Mouse (Mus musculus) midbrain, embryonic 16.5 days (tissue): Measurements from ENCODE around the gene Klrb1. TPM values are rescaled to one million over a fixed set of nuclear protein-coding genes. Genes with fewer than 3 reads are reported as not detected.
A peak's percentile ranks its signal among the peaks of the same experiment; 100 is the strongest.
"Not testable (repeated sequence)": the region's sequence is repeated elsewhere in the genome, so short reads cannot be mapped to it uniquely, and the experiment has no call there.

Source experiments
- ATAC-seq: fragments of 200-750 bp; cut with Nextera tagmentation; 2 replicates; pipeline ENCODE4 v1.8.0; 2017; ENCODE audit warnings: moderate TSS enrichment
- H3K27ac ChIP-seq: fragments of 300-500 bp; sonication (generic); 2 replicates; pipeline ENCODE4 v1.5.1; 2014; ENCODE audit warnings: mild to moderate bottlenecking, low read length, mixed read lengths
- H3K27me3 ChIP-seq: fragments of 300-500 bp; sonication (generic); 2 replicates; pipeline ENCODE4 v1.6.1; 2014; ENCODE audit warnings: low read depth, low read length, mixed read lengths; ENCODE audit not compliant: control insufficient read depth, insufficient read depth
- H3K36me3 ChIP-seq: fragments of 300-500 bp; sonication (generic); 2 replicates; pipeline ENCODE4 v1.6.1; 2014; ENCODE audit warnings: mild to moderate bottlenecking, low read length, moderate library complexity, mixed read lengths; ENCODE audit not compliant: control insufficient read depth, insufficient read depth
- H3K4me1 ChIP-seq: fragments of 300-500 bp; sonication (generic); 2 replicates; pipeline ENCODE4 v1.6.1; 2014; ENCODE audit warnings: mild to moderate bottlenecking, low read length, mixed read lengths; ENCODE audit not compliant: control insufficient read depth, insufficient read depth
- H3K4me2 ChIP-seq: fragments of 300-500 bp; sonication (generic); 2 replicates; pipeline ENCODE4 v1.6.1; 2014; ENCODE audit warnings: mild to moderate bottlenecking, low read length, mixed read lengths
- H3K4me3 ChIP-seq: fragments of 300-500 bp; sonication (generic); 2 replicates; pipeline ENCODE4 v1.5.1; 2014; ENCODE audit warnings: low read depth, mild to moderate bottlenecking, low read length, moderate library complexity, mixed read lengths
- H3K9ac ChIP-seq: fragments of 300-500 bp; sonication (generic); 2 replicates; pipeline ENCODE4 v1.6.1; 2014; ENCODE audit warnings: low read depth, low read length, mixed read lengths
- H3K9me3 ChIP-seq: fragments of 300-500 bp; sonication (generic); replicated peaks from 2 replicates; pipeline ENCODE4 v1.6.1; 2014; ENCODE audit warnings: mild to moderate bottlenecking, low read length, mixed read lengths; ENCODE audit not compliant: control insufficient read depth, poor library complexity, severe bottlenecking
- WGBS: fragments of 180-500 bp; shearing (Covaris S2); extraction: QIAGEN DNeasy Blood & Tissue Kit; methylation state at CpG from one replicate; pipeline ENCODE4 v1.1.7; 2014; 5-methylcytosine and 5-hydroxymethylcytosine counted together
- polyA plus RNA-seq: library from polyadenylated mRNA; unstranded; fragments of >200 nt; fragmentation: Nextera tagmentation; extraction: Ambion mirVana; gene quantifications from 2 replicates; pipeline ENCODE4 v1.2.1, GENCODE M21; 2015

Gene Klrb1
- polyA plus RNA-seq, 1 experiment from 2014 or later, result 0.90 TPM

- WGBS, result 47% methylated on average over 5 of the region's 5 CpGs
- H3K9me3 ChIP-seq, result no peaks in the 10 kb centered on the region
- peaks cover 5% of the 10 kb centered on the region; the same call in 1 of the 2 replicates for H3K4me1 ChIP-seq
- H3K36me3 ChIP-seq, result no peaks in the 10 kb centered on the region
- no peaks in the 10 kb centered on the region for H3K27me3 ChIP-seq
- H3K4me3 ChIP-seq, result peak overlapping the region; percentile 62
- peak overlapping the region; percentile 92 for H3K27ac ChIP-seq
- H3K9ac ChIP-seq, result peak overlapping the region; percentile 63
- no peak for ATAC-seq
- H3K4me2 ChIP-seq, result peak overlapping the region; percentile 55
Measured at GRCm38 (mm10) chr6:128761144-128761540, 38.3 kb upstream of the Klrb1 start.

- H3K9ac ChIP-seq, result peak overlapping the region; percentile 74
- under 1% methylated on average over 44 of the region's 44 CpGs for WGBS
- H3K27ac ChIP-seq, result peak overlapping the region; percentile 92
- peak overlapping the region; percentile 55 for H3K4me2 ChIP-seq
- H3K36me3 ChIP-seq, H3K9me3 ChIP-seq, H3K4me1 ChIP-seq, H3K27me3 ChIP-seq: not testable (repeated sequence)
- peak; percentile 80 for ATAC-seq
- H3K4me3 ChIP-seq, result peak overlapping the region; percentile 62
Measured at GRCm38 (mm10) chr6:128760416-128761143, 37.7 kb upstream of the Klrb1 start.

GRCm38 (mm10) chr6:128760016-128760415, 37.2 kb upstream of the Klrb1 start:
- not testable (repeated sequence) for H3K4me1 ChIP-seq, H3K27me3 ChIP-seq, H3K9me3 ChIP-seq, H3K36me3 ChIP-seq
- peak; percentile 61 for ATAC-seq
- WGBS, result under 1% methylated on average over 22 of the region's 22 CpGs
- peak overlapping the region; percentile 62 for H3K4me3 ChIP-seq
- H3K4me2 ChIP-seq, result peak overlapping the region; percentile 19; the same call in 1 of the 2 replicates
- peak overlapping the region; percentile 74 for H3K9ac ChIP-seq
- peak overlapping the region; percentile 92 for H3K27ac ChIP-seq

- Histone ChIP-seq H3K4me3 (peak overlapping the region; percentile 62), H3K27ac (peak overlapping the region; percentile 56; the same call in 1 of the 2 replicates), H3K9ac (no peak overlapping the region), H3K9me3 (no peaks in the 10 kb centered on the region), H3K36me3 (no peaks in the 10 kb centered on the region), H3K4me1 (peaks cover 5% of the 10 kb centered on the region; the same call in 1 of the 2 replicates), H3K4me2 (peak overlapping the region; percentile 33; the same call in 1 of the 2 replicates), H3K27me3 (no peaks in the 10 kb centered on the region)
- 76% methylated on average over 5 of the region's 5 CpGs for WGBS
- ATAC-seq, result no peak
Measured at GRCm38 (mm10) chr6:128759221-128759950, 36.5 kb upstream of the Klrb1 start.

GRCm38 (mm10) chr6:128755402-128755763, 32.5 kb upstream of the Klrb1 start:
- H3K27ac ChIP-seq, H3K4me2 ChIP-seq, H3K4me1 ChIP-seq, H3K9me3 ChIP-seq, H3K4me3 ChIP-seq, ATAC-seq, H3K27me3 ChIP-seq, H3K9ac ChIP-seq, H3K36me3 ChIP-seq: not testable (repeated sequence)
- WGBS, result 56% methylated on average over 4 of the region's 4 CpGs

GRCm38 (mm10) chr6:128754748-128755401, 32.0 kb upstream of the Klrb1 start:
- H3K4me3 ChIP-seq, H3K27me3 ChIP-seq, ATAC-seq, H3K36me3 ChIP-seq, H3K9me3 ChIP-seq, H3K4me1 ChIP-seq: not testable (repeated sequence)
- Histone ChIP-seq H3K27ac (peak overlapping the region; percentile 64), H3K9ac (peak overlapping the region; percentile 31; the same call in 1 of the 2 replicates), H3K4me2 (peak overlapping the region; percentile 34)
- 77% methylated on average over 12 of the region's 12 CpGs for WGBS

GRCm38 (mm10) chr6:128754265-128754664, 31.4 kb upstream of the Klrb1 start:
- H3K4me2 ChIP-seq, result peak overlapping the region; percentile 34
- peak; percentile 84 for ATAC-seq
- H3K27ac ChIP-seq, result peak overlapping the region; percentile 64

GRCm38 (mm10) chr6:128753610-128754224, 30.9 kb upstream of the Klrb1 start:
- H3K27ac ChIP-seq, result peak overlapping the region; percentile 68
- peak overlapping the region; percentile 34; the same call in 1 of the 2 replicates for H3K9ac ChIP-seq
- not testable (repeated sequence) for H3K27me3 ChIP-seq, H3K4me1 ChIP-seq, H3K36me3 ChIP-seq, H3K4me3 ChIP-seq, H3K9me3 ChIP-seq
- 41% methylated on average over 7 of the region's 8 CpGs for WGBS
- peak overlapping the region; percentile 34 for H3K4me2 ChIP-seq
- peak; percentile 97 for ATAC-seq

More at GRCm38 (mm10) chr6:128754265-128754664, 31.4 kb upstream of the Klrb1 start:
- WGBS, result 22% methylated on average over 10 of the region's 10 CpGs
- not testable (repeated sequence) for H3K4me3 ChIP-seq, H3K36me3 ChIP-seq, H3K9me3 ChIP-seq, H3K4me1 ChIP-seq, H3K27me3 ChIP-seq
- H3K9ac ChIP-seq, result peak overlapping the region; percentile 31; the same call in 1 of the 2 replicates
